Comparison of ENCODE assay signal across 15 mouse cellular contexts in the genomic region with DNA sequence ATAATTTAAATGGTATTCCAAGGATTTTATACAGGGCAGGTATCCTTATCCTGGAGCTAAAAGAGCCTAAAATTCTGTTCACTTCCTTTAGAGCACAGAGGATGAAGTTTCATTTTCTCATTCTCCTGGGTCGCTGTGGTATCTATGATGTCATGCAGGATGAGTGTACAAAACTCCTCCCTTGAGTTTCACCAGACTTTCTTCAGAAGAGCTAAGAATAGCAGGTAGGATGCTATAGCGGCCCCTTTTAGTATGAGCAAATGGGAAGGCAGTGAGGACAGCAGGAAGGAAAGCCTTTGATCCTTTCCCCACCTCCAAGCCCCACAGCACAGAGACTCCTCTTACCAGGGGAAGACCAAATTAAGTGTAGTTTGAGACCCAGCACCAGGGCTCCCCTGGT. TPM values are rescaled to one million over a fixed set of nuclear protein-coding genes. Genes with fewer than 3 reads are reported as not detected.
DNase-seq lines count a peak whose midpoint lies in the region; ATAC-seq and TF ChIP-seq lines count a peak whose summit lies in the region.
"Had no signal": no experiment of that assay in that cellular context is flagged by ENCODE, and none has a peak within 500 bp of the region (broad histone marks: within the 10 kb centered on the region; RNA-seq: fewer than 3 reads in every experiment).

No protein-coding gene starts in this region.

- H3K9ac ChIP-seq in heart, embryonic 16.5 days (ENCODE audit: low read length) = no peak overlapping the region
- H3K9ac ChIP-seq in heart, adult 2 months (ENCODE audit: low read depth, low read length) = no peak overlapping the region
- no peak overlapping the region for H3K9ac ChIP-seq in stomach, postnatal 0 days (ENCODE audit: low read length)
- H3K9ac ChIP-seq: forebrain, embryonic 12.5 days; liver, embryonic 13.5 days; midbrain, embryonic 12.5 days had no signal

- TF ChIP-seq CTCF in heart, adult 2 months (IDR thresholded peaks at IDR 0.05) = no peak
- TF ChIP-seq CTCF in stomach, postnatal 0 days (IDR thresholded peaks at IDR 0.05; ENCODE audit: low read depth) = no peak

- no peaks in the 10 kb centered on the region for H3K27me3 ChIP-seq in heart, embryonic 16.5 days (ENCODE audit: control insufficient read depth, insufficient read depth, low read length)
- no peaks in the 10 kb centered on the region for H3K27me3 ChIP-seq in heart, adult 2 months (ENCODE audit: control insufficient read depth, insufficient read depth, low read length)
- no peaks in the 10 kb centered on the region for H3K27me3 ChIP-seq in stomach, postnatal 0 days (ENCODE audit: control insufficient read depth, insufficient read depth, low read length)
- H3K27me3 ChIP-seq in limb, embryonic 10.5 days (ENCODE audit: low read depth, poor library complexity, severe bottlenecking) = no peaks in the 10 kb centered on the region
- H3K27me3 ChIP-seq: forebrain, embryonic 12.5 days; liver, embryonic 13.5 days; midbrain, embryonic 12.5 days had no signal

- H3K27ac ChIP-seq in heart, embryonic 16.5 days (ENCODE audit: low read length) = peak overlapping the region; percentile 24; the same call in 1 of the 2 replicates
- no peak overlapping the region for H3K27ac ChIP-seq in heart, adult 2 months
- H3K27ac ChIP-seq in stomach, postnatal 0 days (replicated peaks) = no peak overlapping the region
- no peak overlapping the region for H3K27ac ChIP-seq in limb, embryonic 10.5 days
- H3K27ac ChIP-seq: forebrain, embryonic 12.5 days; kidney, postnatal 0 days; layer of hippocampus, adult 2 months; liver, embryonic 13.5 days; midbrain, embryonic 12.5 days had no signal

- no peak for TF ChIP-seq POLR2A in heart, adult 2 months (IDR thresholded peaks at IDR 0.05; ENCODE audit: insufficient read depth, low read depth, low read length)

- no peak overlapping the region for H3K4me2 ChIP-seq in heart, embryonic 16.5 days (ENCODE audit: low read depth, low read length)
- no peak overlapping the region for H3K4me2 ChIP-seq in stomach, postnatal 0 days (replicated peaks; ENCODE audit: low read depth)
- H3K4me2 ChIP-seq: forebrain, embryonic 12.5 days; liver, embryonic 13.5 days; midbrain, embryonic 12.5 days had no signal

- no peaks in the 10 kb centered on the region for H3K36me3 ChIP-seq in heart, embryonic 16.5 days (ENCODE audit: control insufficient read depth, insufficient read depth)
- H3K36me3 ChIP-seq in heart, adult 2 months (ENCODE audit: control insufficient read depth, insufficient read depth, low read length) = no peaks in the 10 kb centered on the region
- H3K36me3 ChIP-seq in stomach, postnatal 0 days (ENCODE audit: control insufficient read depth, insufficient read depth, low read length) = no peaks in the 10 kb centered on the region
- no peaks in the 10 kb centered on the region for H3K36me3 ChIP-seq in limb, embryonic 10.5 days
- H3K36me3 ChIP-seq: forebrain, embryonic 12.5 days; liver, embryonic 13.5 days; midbrain, embryonic 12.5 days had no signal

- H3K4me1 ChIP-seq in heart, embryonic 16.5 days (ENCODE audit: control insufficient read depth, insufficient read depth, low read length) = peaks cover 15% of the 10 kb centered on the region
- H3K4me1 ChIP-seq in heart, adult 2 months (ENCODE audit: control insufficient read depth, insufficient read depth, low read length) = peaks cover 3% of the 10 kb centered on the region; the same call in 1 of the 2 replicates
- H3K4me1 ChIP-seq in stomach, postnatal 0 days (replicated peaks; ENCODE audit: control insufficient read depth, insufficient read depth) = no peaks in the 10 kb centered on the region
- peaks cover 10% of the 10 kb centered on the region for H3K4me1 ChIP-seq in limb, embryonic 10.5 days
- H3K4me1 ChIP-seq: forebrain, embryonic 12.5 days; liver, embryonic 13.5 days; midbrain, embryonic 12.5 days had no signal

- no peak for TF ChIP-seq EP300 in heart, adult 2 months (IDR thresholded peaks at IDR 0.05; ENCODE audit: insufficient read depth, low read depth, low read length)
- no peak for TF ChIP-seq EP300 in stomach, postnatal 0 days (optimal IDR thresholded peaks at IDR 0.05)

- WGBS in heart, embryonic 16.5 days = 9% methylated on average over 2 of the region's 2 CpGs
- WGBS in heart, adult 2 months = 13% methylated on average over 2 of the region's 2 CpGs
- WGBS in stomach, postnatal 0 days = 36% methylated on average over 2 of the region's 2 CpGs
- WGBS in limb, embryonic 10.5 days = 30% methylated on average over 2 of the region's 2 CpGs

- DNase-seq in heart, adult 2 months = no peak
- DNase-seq in stomach, postnatal 0 days (ENCODE audit: low spot score) = no peak
- DNase-seq in limb, embryonic 10.5 days (ENCODE audit: low spot score) = no peak
- no peak for DNase-seq in kidney, adult 18-20 months
- DNase-seq: cerebellum, adult 8-10 months; liver, embryonic 13.5 days; lung, postnatal 14 days; right cerebral cortex, postnatal 14 days had no signal

- no peaks in the 10 kb centered on the region for H3K79me2 ChIP-seq in heart, adult 2 months (replicated peaks; ENCODE audit: control insufficient read depth, insufficient read depth, low read length)

- ATAC-seq in heart, embryonic 16.5 days (replicated peaks; ENCODE audit: extremely low read depth, insufficient read depth, low FRiP score) = no peak; the same call in 1 of the 2 replicates
- peak; percentile 91 for ATAC-seq in CD4-positive, CD25-positive, alpha-beta regulatory T cell, adult 4 months
- peak; percentile 81 for ATAC-seq in granulocyte monocyte progenitor cell, adult 5-6 weeks (replicated peaks; ENCODE audit: poor library complexity, severe bottlenecking)
- peak; percentile 40; the same call in 1 of the 2 replicates for ATAC-seq in stomach, postnatal 0 days (ENCODE audit: low FRiP score, low TSS enrichment)

- H3K9me3 ChIP-seq in heart, embryonic 16.5 days (replicated peaks; ENCODE audit: control insufficient read depth, low read length) = no peaks in the 10 kb centered on the region
- H3K9me3 ChIP-seq in stomach, postnatal 0 days (ENCODE audit: control insufficient read depth, low read length) = no peaks in the 10 kb centered on the region
- H3K9me3 ChIP-seq in limb, embryonic 10.5 days (replicated peaks) = no peaks in the 10 kb centered on the region
- H3K9me3 ChIP-seq: forebrain, embryonic 12.5 days; liver, embryonic 13.5 days; midbrain, embryonic 12.5 days had no signal

- no peak overlapping the region for H3K4me3 ChIP-seq in heart, embryonic 16.5 days (ENCODE audit: low read length)
- no peak overlapping the region for H3K4me3 ChIP-seq in heart, adult 2 months
- H3K4me3 ChIP-seq in stomach, postnatal 0 days (ENCODE audit: low read depth, low read length) = no peak overlapping the region
- H3K4me3 ChIP-seq in limb, embryonic 10.5 days = no peak overlapping the region
- H3K4me3 ChIP-seq: forebrain, embryonic 12.5 days; layer of hippocampus, adult 2 months; liver, embryonic 13.5 days; midbrain, embryonic 12.5 days had no signal

- intact Hi-C loops in heart, adult 2 months (cut with DNase I) = no loop called here

RNA-seq across cellular contexts. Expression of a gene that starts 48.4 kb away (rescaled TPM):
- polyA plus RNA-seq in heart, embryonic 16.5 days (2015; fragmentation: Nextera tagmentation; extraction: Ambion mirVana) = 1.5 and 1.8 TPM in 2 replicates
- total RNA-seq in heart, adult 2 months (2021) = 1 to 10 TPM; 1.7 to 1.9 TPM
- 1.4 and 2.4 TPM in 2 replicates for polyA plus RNA-seq in heart, adult 2 months (2012; rRNA removed)
- polyA plus RNA-seq in CD4-positive, CD25-positive, alpha-beta regulatory T cell, adult 4 months (2017; shearing (Covaris generic)) = not detected
- 2.4 TPM in 1 of 2 replicates, not detected in the other for total RNA-seq in granulocyte monocyte progenitor cell, adult 5-6 weeks (2014; fragmentation: Nextera tagmentation)
- total RNA-seq in granulocyte monocyte progenitor cell, adult 5-6 weeks (2017) = 0.39 and 3.5 TPM in 2 replicates
- 0.86 and 0.94 TPM in 2 replicates for polyA plus RNA-seq in stomach, postnatal 0 days (2015; fragmentation: Nextera tagmentation; extraction: Ambion mirVana)
- 1.7 and 2.0 TPM in 2 replicates for polyA plus RNA-seq in limb, embryonic 10.5 days (2016; fragmentation: Nextera tagmentation; extraction: Ambion mirVana)
